Mouse (Mus musculus): ENCODE data around the gene Zfp276. TPM values are rescaled to one million over a fixed set of nuclear protein-coding genes. Genes with fewer than 3 reads are reported as not detected.

Zfp276 gene
- 19.5 TPM for polyA plus RNA-seq (2014; fragmentation: Illumina TruSeq; extraction: RNeasy Lipid Tissue Mini Kit (QIAGEN cat#74804); ENCODE audit: low read depth, low replicate concordance)

GRCm38 (mm10) chr8:123254099-123254885, at the start of gene Zfp276, which contains the start of gene Vps9d1:
Gene Zfp276 (plus strand): TSS chr8:123254195.
Gene Vps9d1 (minus strand): TSS chr8:123254348.

GRCm38 (mm10) chr8:123212321-123213117, 41.5 kb upstream of the Zfp276 start, which contains the start of the genes Chmp1a and Spata33:
Gene Chmp1a (minus strand): TSS chr8:123212763.
Gene Spata33 (plus strand): TSS chr8:123212832.

GRCm38 (mm10) chr8:123224278-123225266, 29.4 kb upstream of the Zfp276 start, which contains the start of gene Cdk10:
Gene Cdk10 (plus strand): TSS chr8:123224842.

GRCm38 (mm10) chr8:123235520-123236497, 18.2 kb upstream of the Zfp276 start, which contains the start of gene Spata2l:
Gene Spata2l (minus strand): TSS chr8:123236233.

GRCm38 (mm10) chr8:123318467-123318911, 64.5 kb downstream of the Zfp276 start, which contains the start of gene Fanca:
Gene Fanca (minus strand): TSS chr8:123318576.

Other genes with a start within 250 kb of the Zfp276 start
- 50.9 TPM for gene Ankrd11, start 211.9 kb upstream of the Zfp276 start, polyA plus RNA-seq (2014; fragmentation: Illumina TruSeq; extraction: RNeasy Lipid Tissue Mini Kit (QIAGEN cat#74804); ENCODE audit: low read depth, low replicate concordance)
- gene Spg7, start 191.3 kb upstream of the Zfp276 start, polyA plus RNA-seq (2014; fragmentation: Illumina TruSeq; extraction: RNeasy Lipid Tissue Mini Kit (QIAGEN cat#74804); ENCODE audit: low read depth, low replicate concordance) = 79.3 TPM
- gene Rpl13, start 151.8 kb upstream of the Zfp276 start, polyA plus RNA-seq (2014; fragmentation: Illumina TruSeq; extraction: RNeasy Lipid Tissue Mini Kit (QIAGEN cat#74804); ENCODE audit: low read depth, low replicate concordance) = 1,154 TPM
- gene Cpne7, start 136.8 kb upstream of the Zfp276 start, polyA plus RNA-seq (2014; fragmentation: Illumina TruSeq; extraction: RNeasy Lipid Tissue Mini Kit (QIAGEN cat#74804); ENCODE audit: low read depth, low replicate concordance) = 2.2 TPM
- 48.9 TPM for gene Sult5a1, start 95.9 kb upstream of the Zfp276 start, polyA plus RNA-seq (2014; fragmentation: Illumina TruSeq; extraction: RNeasy Lipid Tissue Mini Kit (QIAGEN cat#74804); ENCODE audit: low read depth, low replicate concordance)
- 79.5 TPM for gene Dpep1, start 68.0 kb upstream of the Zfp276 start, polyA plus RNA-seq (2014; fragmentation: Illumina TruSeq; extraction: RNeasy Lipid Tissue Mini Kit (QIAGEN cat#74804); ENCODE audit: low read depth, low replicate concordance)
- gene Chmp1a, start 41.4 kb upstream of the Zfp276 start, polyA plus RNA-seq (2014; fragmentation: Illumina TruSeq; extraction: RNeasy Lipid Tissue Mini Kit (QIAGEN cat#74804); ENCODE audit: low read depth, low replicate concordance) = 103 TPM
- 30.3 TPM for gene Spata33, start 41.4 kb upstream of the Zfp276 start, polyA plus RNA-seq (2014; fragmentation: Illumina TruSeq; extraction: RNeasy Lipid Tissue Mini Kit (QIAGEN cat#74804); ENCODE audit: low read depth, low replicate concordance)
- gene Cdk10, start 29.4 kb upstream of the Zfp276 start, polyA plus RNA-seq (2014; fragmentation: Illumina TruSeq; extraction: RNeasy Lipid Tissue Mini Kit (QIAGEN cat#74804); ENCODE audit: low read depth, low replicate concordance) = 53.8 TPM
- 8.1 TPM for gene Spata2l, start 18.0 kb upstream of the Zfp276 start, polyA plus RNA-seq (2014; fragmentation: Illumina TruSeq; extraction: RNeasy Lipid Tissue Mini Kit (QIAGEN cat#74804); ENCODE audit: low read depth, low replicate concordance)
- gene Vps9d1, start 153 bp downstream of the Zfp276 start, polyA plus RNA-seq (2014; fragmentation: Illumina TruSeq; extraction: RNeasy Lipid Tissue Mini Kit (QIAGEN cat#74804); ENCODE audit: low read depth, low replicate concordance) = 21.3 TPM
- 42.5 TPM for gene Fanca, start 64.4 kb downstream of the Zfp276 start, polyA plus RNA-seq (2014; fragmentation: Illumina TruSeq; extraction: RNeasy Lipid Tissue Mini Kit (QIAGEN cat#74804); ENCODE audit: low read depth, low replicate concordance)
- 2.4 TPM for gene Spire2, start 78.5 kb downstream of the Zfp276 start, polyA plus RNA-seq (2014; fragmentation: Illumina TruSeq; extraction: RNeasy Lipid Tissue Mini Kit (QIAGEN cat#74804); ENCODE audit: low read depth, low replicate concordance)
- 213 TPM for gene Tcf25, start 119.6 kb downstream of the Zfp276 start, polyA plus RNA-seq (2014; fragmentation: Illumina TruSeq; extraction: RNeasy Lipid Tissue Mini Kit (QIAGEN cat#74804); ENCODE audit: low read depth, low replicate concordance)
- not detected for gene Mc1r, start 152.9 kb downstream of the Zfp276 start, polyA plus RNA-seq (2014; fragmentation: Illumina TruSeq; extraction: RNeasy Lipid Tissue Mini Kit (QIAGEN cat#74804); ENCODE audit: low read depth, low replicate concordance)
- gene Tubb3, start 157.2 kb downstream of the Zfp276 start, polyA plus RNA-seq (2014; fragmentation: Illumina TruSeq; extraction: RNeasy Lipid Tissue Mini Kit (QIAGEN cat#74804); ENCODE audit: low read depth, low replicate concordance) = 0.84 TPM
- 30.5 TPM for gene Def8, start 169.3 kb downstream of the Zfp276 start, polyA plus RNA-seq (2014; fragmentation: Illumina TruSeq; extraction: RNeasy Lipid Tissue Mini Kit (QIAGEN cat#74804); ENCODE audit: low read depth, low replicate concordance)
- 27.3 TPM for gene Afg3l1, start 223.7 kb downstream of the Zfp276 start, polyA plus RNA-seq (2014; fragmentation: Illumina TruSeq; extraction: RNeasy Lipid Tissue Mini Kit (QIAGEN cat#74804); ENCODE audit: low read depth, low replicate concordance)

All from adipose tissue, adult 10 weeks (tissue).